Mouse (Mus musculus): ENCODE measurements around the gene Peak1.

GRCm38 (mm10) chr9:56218043-56218442 lies 199.8 kb downstream of the Peak1 start:
- TF ChIP-seq CTCF (IDR thresholded peaks at IDR 0.05; ENCODE audit: low read depth) (no peak), EP300 (IDR thresholded peaks at IDR 0.05; ENCODE audit: low read depth) (no peak)

All from liver, postnatal 0 days (tissue).